Mouse (Mus musculus) bone marrow, adult 2 months (tissue): ENCODE measurements at regions not wholly inside any gene's neighbourhood (a gene's known extent, or its start where the extent isn't known, plus 50 kb on each side); places are given as distances from the start of the nearest gene placed in this dataset.

Experiments
- H3K27ac ChIP-seq: fragments of 200-500 bp; 2 replicates; pipeline ENCODE4 v1.5.1; 2012; ENCODE audit warnings: low read depth, mild to moderate bottlenecking, control low read depth, inconsistent platforms, low read length; ENCODE audit not compliant: control insufficient read depth, poor library complexity, insufficient read depth
- H3K4me1 ChIP-seq: fragments of 200-500 bp; 2 replicates; pipeline ENCODE4 v1.6.1; 2011; ENCODE audit warnings: low read length; ENCODE audit not compliant: control insufficient read depth, insufficient read depth
- H3K4me3 ChIP-seq: fragments of 200-500 bp; replicated peaks from 2 replicates; pipeline ENCODE3; 2011; ENCODE audit warnings: mild to moderate bottlenecking, low read depth, low read length, control low read depth; ENCODE audit not compliant: control insufficient read depth
- CTCF ChIP-seq: fragments of 200-500 bp; IDR thresholded peaks from 2 replicates; pipeline ENCODE4 v1.5.1; 2011; ENCODE audit warnings: low read length, control low read depth; ENCODE audit not compliant: control insufficient read depth, insufficient read depth
- POLR2A ChIP-seq: fragments of 200-500 bp; IDR thresholded peaks from 2 replicates; pipeline ENCODE4 v1.6.1; 2011; ENCODE audit warnings: low read depth, mild to moderate bottlenecking, control low read depth, low read length, borderline replicate concordance; ENCODE audit not compliant: control insufficient read depth
- WGBS: fragments of 180-500 bp; shearing (Covaris S2); methylation state at CpG from one replicate; pipeline ENCODE4 v1.1.7; 2018; 5-methylcytosine and 5-hydroxymethylcytosine counted together

- H3K27ac ChIP-seq: no peak overlapping the region
- 76% methylated on average over 12 of the region's 12 CpGs for WGBS
- TF ChIP-seq POLR2A: no peak
- no peak for TF ChIP-seq CTCF
- H3K4me3 ChIP-seq: no peak overlapping the region
- H3K4me1 ChIP-seq: no peaks in the 10 kb centered on the region
Observed at GRCm38 (mm10) chr5:144647311-144648104, 101.8 kb downstream of the Nptx2 start.

- Histone ChIP-seq H3K4me3 (no peak overlapping the region), H3K27ac (no peak overlapping the region), H3K4me1 (no peaks in the 10 kb centered on the region)
- 31% methylated on average over 5 of the region's 5 CpGs for WGBS
- no peak for TF ChIP-seq CTCF
- no peak for TF ChIP-seq POLR2A
Observed at GRCm38 (mm10) chr5:144652231-144652630, 106.5 kb downstream of the Nptx2 start.

GRCm38 (mm10) chr5:144662031-144662430 lies 99.6 kb downstream of the Tmem130 start:
- WGBS: 71% methylated on average over 3 of the region's 3 CpGs
- Histone ChIP-seq H3K4me1 (no peaks in the 10 kb centered on the region), H3K4me3 (no peak overlapping the region), H3K27ac (no peak overlapping the region)
- TF ChIP-seq CTCF (no peak), POLR2A (no peak)

- Histone ChIP-seq H3K4me3 (no peak overlapping the region), H3K4me1 (no peaks in the 10 kb centered on the region), H3K27ac (no peak overlapping the region)
- TF ChIP-seq POLR2A (no peak), CTCF (no peak)
- WGBS: 75% methylated on average over 9 of the region's 9 CpGs
Observed at GRCm38 (mm10) chr5:144663981-144664380, 97.6 kb downstream of the Tmem130 start.

- H3K4me3 ChIP-seq: no peak overlapping the region
- TF ChIP-seq CTCF (no peak), POLR2A (no peak)
- no peak overlapping the region for H3K27ac ChIP-seq
- WGBS: 76% methylated on average over 10 of the region's 10 CpGs
- H3K4me1 ChIP-seq: no peaks in the 10 kb centered on the region
Observed at GRCm38 (mm10) chr5:144664571-144665295, 96.9 kb downstream of the Tmem130 start.

- WGBS: 66% methylated on average over 3 of the region's 3 CpGs
Observed at GRCm38 (mm10) chr5:144668060-144668459, 93.6 kb downstream of the Tmem130 start.

GRCm38 (mm10) chr5:144678815-144679750 lies 82.5 kb downstream of the Tmem130 start:
- TF ChIP-seq CTCF: no peak
- no peak for TF ChIP-seq POLR2A
- H3K27ac ChIP-seq: no peak overlapping the region
- WGBS: 82% methylated on average over 13 of the region's 13 CpGs
- no peaks in the 10 kb centered on the region for H3K4me1 ChIP-seq
- no peak overlapping the region for H3K4me3 ChIP-seq

More at GRCm38 (mm10) chr5:144668060-144668459, 93.6 kb downstream of the Tmem130 start:
- Histone ChIP-seq H3K4me1 (no peaks in the 10 kb centered on the region), H3K4me3 (no peak overlapping the region), H3K27ac (no peak overlapping the region)
- TF ChIP-seq POLR2A: no peak
- no peak for TF ChIP-seq CTCF
